Mouse (Mus musculus): Measurements from ENCODE around the gene Brat1. TPM values are rescaled to one million over a fixed set of nuclear protein-coding genes. Genes with fewer than 3 reads are reported as not detected.
A peak's percentile ranks its signal among the peaks of the same experiment; 100 is the strongest.

Gene Brat1
- 4.6 and 8.5 TPM in 2 replicates for polyA plus RNA-seq (2011; ENCODE audit: insufficient read depth, insufficient read length, low replicate concordance, missing spikeins)

DNA sequence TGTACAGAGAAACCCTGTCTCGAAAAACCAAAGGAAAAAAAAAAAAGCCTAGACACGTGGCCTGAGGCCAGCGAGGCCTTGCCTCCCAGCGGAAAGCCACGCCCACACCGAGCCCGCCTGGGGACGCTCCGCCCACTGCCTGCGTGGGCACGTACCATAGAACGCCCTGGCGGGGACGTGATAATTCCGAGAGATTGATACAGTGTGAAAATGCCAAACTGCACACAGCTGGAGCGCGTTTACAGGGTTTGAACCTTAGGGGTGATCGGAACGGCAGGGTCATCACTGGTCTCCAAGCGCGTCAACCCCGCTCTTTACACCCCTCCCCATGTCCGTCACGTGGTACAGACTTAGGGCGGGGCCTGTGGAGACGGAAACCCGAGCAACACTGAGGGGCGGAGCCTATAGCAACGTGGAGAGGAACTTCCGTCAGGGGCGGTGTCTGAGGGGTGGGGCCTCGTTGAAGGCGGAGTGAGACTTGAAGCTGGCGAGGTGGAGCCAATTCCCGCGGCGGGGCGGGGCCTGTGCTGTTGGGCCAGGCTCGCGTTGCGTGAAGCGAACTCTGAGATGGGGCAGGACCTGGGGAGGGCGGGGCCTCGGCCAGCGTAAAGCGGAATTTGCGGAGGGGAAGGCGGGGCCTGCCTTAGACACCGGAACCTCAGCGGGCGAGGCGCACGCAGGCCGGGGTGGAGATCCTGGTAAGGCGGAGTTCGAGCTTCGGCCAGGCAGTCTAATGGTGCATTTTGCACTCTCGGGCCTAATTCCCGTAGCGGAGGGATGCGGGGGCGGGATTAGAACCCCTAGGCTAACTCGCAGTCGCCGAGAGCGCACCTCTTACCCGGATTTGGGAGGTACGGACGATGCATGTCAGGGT, at the start of gene Brat1:
Brat1 (plus strand) TSS at position 634 of the 874 bp plus-strand sequence.
- peaks cover 3% of the 10 kb centered on the region; the same call in 1 of the 2 replicates for H3K4me1 ChIP-seq (ENCODE audit: control insufficient read depth, insufficient read depth, low read length)
- under 1% methylated on average over 69 of the region's 69 CpGs for WGBS
- H3K4me3 ChIP-seq (replicated peaks; ENCODE audit: control insufficient read depth, low read depth, low read length): peak within 1 kb of the TSS; percentile 90
- peak; percentile 96 for TF ChIP-seq POLR2A (IDR thresholded peaks at IDR 0.05; ENCODE audit: borderline replicate concordance, control insufficient read depth, low read depth, low read length)
- peak; percentile 14; the same call in 1 of the 2 replicates for TF ChIP-seq CTCF (IDR thresholded peaks at IDR 0.05; ENCODE audit: control insufficient read depth, insufficient read depth, low read length)
- peak within 1 kb of the TSS; percentile 90 for H3K27ac ChIP-seq (ENCODE audit: control insufficient read depth, insufficient read depth, low read depth, low read length, poor library complexity)

DNA sequence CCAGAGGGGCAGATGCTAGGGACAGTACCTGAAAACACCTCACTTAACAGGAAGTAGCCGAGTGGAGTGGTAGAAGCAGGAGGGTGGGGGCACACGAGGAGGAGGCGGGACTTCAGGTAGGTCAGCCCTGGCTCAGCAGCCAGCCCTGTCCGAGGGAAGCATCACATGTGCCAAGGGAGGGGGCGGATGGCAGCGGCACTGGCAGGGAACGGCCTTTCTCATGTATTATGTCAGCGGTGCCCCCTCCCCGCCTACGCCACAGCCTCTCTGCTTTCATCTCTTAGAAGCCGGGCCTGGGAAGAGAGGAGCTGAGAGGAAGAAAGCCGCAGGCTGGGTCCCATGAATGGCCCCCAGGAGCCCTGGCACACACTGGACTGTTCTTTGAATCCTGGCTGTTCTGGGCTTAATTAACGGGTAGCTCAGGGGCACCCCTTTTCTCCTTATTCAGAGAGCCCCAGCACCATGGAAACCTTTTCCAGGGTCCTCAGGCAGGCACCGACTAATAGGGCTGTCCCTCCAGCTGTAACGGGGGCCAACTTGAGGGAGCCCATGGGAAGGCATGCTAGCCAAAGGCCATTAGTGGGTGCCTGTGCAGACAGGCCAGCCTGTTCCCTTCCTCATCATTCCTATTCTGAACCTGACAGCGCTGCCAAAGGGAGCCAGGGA, 45.1 kb upstream of the Brat1 start:
- 70% methylated on average over 16 of the region's 16 CpGs for WGBS
- H3K4me3 ChIP-seq (replicated peaks; ENCODE audit: control insufficient read depth, low read depth, low read length): no peak overlapping the region
- H3K4me1 ChIP-seq (ENCODE audit: control insufficient read depth, insufficient read depth, low read length): peaks cover 8% of the 10 kb centered on the region
- TF ChIP-seq CTCF (IDR thresholded peaks at IDR 0.05; ENCODE audit: control insufficient read depth, insufficient read depth, low read length) (no peak), POLR2A (IDR thresholded peaks at IDR 0.05; ENCODE audit: borderline replicate concordance, control insufficient read depth, low read depth, low read length) (no peak)
- no peak overlapping the region for H3K27ac ChIP-seq (ENCODE audit: control insufficient read depth, insufficient read depth, low read depth, low read length, poor library complexity)

DNA sequence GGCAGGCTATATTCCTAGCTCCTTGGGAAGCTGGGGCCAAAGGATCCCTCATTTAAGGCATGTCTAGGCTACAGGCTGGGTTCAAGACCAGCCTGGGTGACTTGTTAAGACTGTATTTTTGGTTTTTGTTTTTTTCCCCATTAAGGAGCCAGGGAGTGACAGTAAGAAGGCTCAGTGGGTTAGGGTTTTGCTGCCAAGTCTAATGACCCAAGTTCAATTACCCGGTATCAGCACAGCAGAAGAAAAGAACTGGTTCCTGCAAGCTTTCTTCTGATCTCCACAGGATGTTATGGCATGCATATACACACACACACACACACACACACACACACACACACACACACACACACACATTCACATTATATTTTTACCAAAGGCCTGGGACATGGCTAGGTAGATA, 44.4 kb upstream of the Brat1 start:
- WGBS: 56% methylated on average over 1 of the region's 1 CpGs
- H3K4me1 ChIP-seq (ENCODE audit: control insufficient read depth, insufficient read depth, low read length): peaks cover 8% of the 10 kb centered on the region
- no peak for TF ChIP-seq POLR2A (IDR thresholded peaks at IDR 0.05; ENCODE audit: borderline replicate concordance, control insufficient read depth, low read depth, low read length)
- no peak for TF ChIP-seq CTCF (IDR thresholded peaks at IDR 0.05; ENCODE audit: control insufficient read depth, insufficient read depth, low read length)

DNA sequence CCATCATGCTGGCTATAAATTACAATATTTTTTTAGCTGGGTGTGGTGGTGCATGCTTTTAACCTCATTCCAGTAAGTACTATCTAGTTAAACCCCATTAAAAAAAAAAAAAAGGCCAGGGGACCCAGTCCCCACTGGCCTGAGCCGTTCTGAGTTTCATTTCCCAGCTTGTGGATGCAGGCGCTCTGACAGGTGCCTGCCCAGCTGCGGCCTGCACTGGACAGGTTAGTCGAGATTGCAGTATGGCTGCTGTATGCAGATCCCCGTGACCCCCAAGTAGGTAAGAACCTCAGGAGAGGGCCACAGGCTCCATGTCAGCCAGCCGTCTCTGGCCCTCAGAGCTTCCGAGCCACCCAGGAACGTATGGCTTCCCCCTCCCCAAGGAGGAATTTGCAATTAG, 43.4 kb upstream of the Brat1 start:
- TF ChIP-seq POLR2A (IDR thresholded peaks at IDR 0.05; ENCODE audit: borderline replicate concordance, control insufficient read depth, low read depth, low read length) (no peak), CTCF (IDR thresholded peaks at IDR 0.05; ENCODE audit: control insufficient read depth, insufficient read depth, low read length) (no peak)
- Histone ChIP-seq H3K4me1 (ENCODE audit: control insufficient read depth, insufficient read depth, low read length) (peaks cover 8% of the 10 kb centered on the region), H3K4me3 (replicated peaks; ENCODE audit: control insufficient read depth, low read depth, low read length) (no peak overlapping the region), H3K27ac (ENCODE audit: control insufficient read depth, insufficient read depth, low read depth, low read length, poor library complexity) (no peak overlapping the region)
- 71% methylated on average over 8 of the region's 8 CpGs for WGBS

More for the DNA sequence above, 44.4 kb upstream of the Brat1 start:
- H3K4me3 ChIP-seq (replicated peaks; ENCODE audit: control insufficient read depth, low read depth, low read length): no peak overlapping the region
- no peak overlapping the region for H3K27ac ChIP-seq (ENCODE audit: control insufficient read depth, insufficient read depth, low read depth, low read length, poor library complexity)

DNA sequence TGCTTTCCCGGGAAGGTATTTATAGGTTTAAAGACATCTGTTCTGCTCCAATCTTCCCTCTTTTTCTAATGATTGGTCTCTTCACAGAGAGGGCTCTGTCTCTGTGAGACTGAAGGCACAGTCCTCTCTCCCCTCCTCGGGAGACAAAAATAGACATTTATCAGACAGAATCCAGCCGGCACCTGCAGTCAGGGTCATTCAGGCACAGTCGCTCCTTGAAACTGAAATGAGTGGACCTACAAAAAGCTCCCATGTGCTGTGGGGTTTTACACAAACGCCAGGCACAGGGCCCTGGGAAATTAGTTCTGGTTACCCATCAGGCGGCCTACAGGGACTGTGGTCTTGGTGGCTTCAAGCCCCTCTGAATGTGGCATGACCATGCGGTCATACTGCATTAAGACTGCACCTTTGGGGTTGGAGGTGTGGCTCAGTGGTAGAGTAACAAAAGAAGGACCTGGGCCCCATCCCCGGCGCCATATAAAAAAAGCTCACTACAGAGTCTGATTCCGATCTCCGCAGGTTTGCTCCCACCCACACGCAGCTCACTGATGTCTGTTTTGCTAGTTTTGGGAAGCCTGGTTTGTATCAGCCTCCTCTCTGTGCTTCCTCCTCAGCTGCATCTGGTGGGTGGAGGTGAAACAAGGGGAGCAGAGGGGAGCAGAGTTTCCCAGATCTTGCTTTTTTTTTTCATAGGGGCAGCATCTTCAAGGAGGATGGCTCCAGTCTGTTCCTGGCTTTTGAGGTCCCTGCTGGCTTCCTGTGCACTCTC, 42.8 kb upstream of the Brat1 start:
- Histone ChIP-seq H3K27ac (ENCODE audit: control insufficient read depth, insufficient read depth, low read depth, low read length, poor library complexity) (peak overlapping the region; percentile 57), H3K4me3 (replicated peaks; ENCODE audit: control insufficient read depth, low read depth, low read length) (peak overlapping the region; percentile 19), H3K4me1 (ENCODE audit: control insufficient read depth, insufficient read depth, low read length) (peaks cover 8% of the 10 kb centered on the region)
- WGBS: 60% methylated on average over 12 of the region's 12 CpGs
- TF ChIP-seq POLR2A (IDR thresholded peaks at IDR 0.05; ENCODE audit: borderline replicate concordance, control insufficient read depth, low read depth, low read length) (no peak), CTCF (IDR thresholded peaks at IDR 0.05; ENCODE audit: control insufficient read depth, insufficient read depth, low read length) (no peak)

DNA sequence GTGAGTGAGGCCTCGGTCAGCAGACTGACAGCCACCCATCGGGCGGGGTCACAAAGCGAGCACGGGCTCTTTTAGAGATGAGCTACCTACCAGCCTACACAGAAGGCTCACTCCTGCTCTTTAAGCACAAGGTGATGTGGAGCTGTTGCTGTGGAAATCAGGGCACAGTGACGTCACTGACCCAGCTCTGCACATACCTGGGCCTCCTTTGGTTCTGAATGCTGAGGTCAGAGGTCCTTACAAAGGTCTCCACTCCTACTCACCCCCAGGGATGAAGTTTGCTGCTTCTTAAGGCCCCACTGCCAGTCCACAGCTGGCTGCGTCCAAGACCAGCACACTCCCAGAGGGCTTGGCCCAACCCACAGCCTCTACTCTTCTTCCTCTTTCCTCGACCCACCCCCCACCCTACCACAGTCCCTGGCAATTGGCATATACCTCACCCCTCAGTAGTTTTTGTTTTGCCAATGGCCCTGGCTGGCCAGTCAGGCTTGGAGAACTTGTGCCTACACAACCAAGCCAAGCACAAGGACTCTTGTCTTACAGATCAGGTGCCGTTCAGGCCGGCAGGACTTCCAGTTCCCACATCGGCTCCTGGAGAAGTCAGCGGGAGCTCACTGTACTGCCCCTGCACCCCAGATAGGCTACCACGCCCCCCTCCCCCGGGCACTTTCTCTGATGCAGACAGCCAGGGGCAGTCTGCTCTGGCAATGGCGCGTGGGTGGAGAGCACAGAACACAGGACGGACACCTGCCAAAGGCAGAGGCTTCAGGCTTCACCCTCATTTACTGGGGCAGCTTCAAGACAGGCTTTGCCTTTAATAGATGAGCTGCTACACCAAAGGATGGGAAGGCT, 41.8 kb upstream of the Brat1 start:
- Histone ChIP-seq H3K4me1 (ENCODE audit: control insufficient read depth, insufficient read depth, low read length) (peaks cover 8% of the 10 kb centered on the region), H3K27ac (ENCODE audit: control insufficient read depth, insufficient read depth, low read depth, low read length, poor library complexity) (peak overlapping the region; percentile 76), H3K4me3 (replicated peaks; ENCODE audit: control insufficient read depth, low read depth, low read length) (peak overlapping the region; percentile 19)
- TF ChIP-seq POLR2A (IDR thresholded peaks at IDR 0.05; ENCODE audit: borderline replicate concordance, control insufficient read depth, low read depth, low read length) (no peak), CTCF (IDR thresholded peaks at IDR 0.05; ENCODE audit: control insufficient read depth, insufficient read depth, low read length) (no peak)
- WGBS: 29% methylated on average over 17 of the region's 17 CpGs

DNA sequence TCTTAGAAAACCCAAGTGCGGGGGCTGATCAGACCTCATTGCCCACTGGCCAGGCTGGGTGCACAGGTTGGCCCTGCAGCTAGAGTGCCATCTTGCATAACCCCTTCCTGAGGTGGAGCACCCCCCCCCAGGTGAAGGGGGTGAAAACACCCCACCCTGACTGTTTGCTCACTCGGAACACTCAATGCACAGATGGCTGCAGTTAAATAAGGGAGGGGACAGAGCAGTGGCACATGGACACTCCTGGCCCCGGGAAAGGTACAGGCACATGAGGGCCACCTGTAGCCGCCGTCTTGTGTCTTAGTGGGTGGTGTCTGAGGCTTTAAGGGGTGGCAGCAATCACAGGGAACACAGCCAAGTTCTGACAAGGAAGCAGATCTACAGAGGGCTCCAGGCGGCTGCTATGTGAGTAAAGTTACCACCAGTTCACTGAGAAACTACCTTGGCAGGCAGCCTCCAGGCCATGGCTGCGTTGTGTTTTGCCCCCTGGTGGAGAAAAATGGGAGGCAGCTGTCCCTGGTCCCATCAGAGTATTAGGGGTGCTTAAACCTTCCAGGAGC, 41.1 kb upstream of the Brat1 start:
- peak overlapping the region; percentile 76 for H3K27ac ChIP-seq (ENCODE audit: control insufficient read depth, insufficient read depth, low read depth, low read length, poor library complexity)
- 14% methylated on average over 7 of the region's 7 CpGs for whole genome bisulfite sequencing
- no peak overlapping the region for H3K4me3 ChIP-seq (replicated peaks; ENCODE audit: control insufficient read depth, low read depth, low read length)
- peak; percentile 77 for TF ChIP-seq CTCF (IDR thresholded peaks at IDR 0.05; ENCODE audit: control insufficient read depth, insufficient read depth, low read length)
- TF ChIP-seq POLR2A (IDR thresholded peaks at IDR 0.05; ENCODE audit: borderline replicate concordance, control insufficient read depth, low read depth, low read length): no peak
- peaks cover 8% of the 10 kb centered on the region for H3K4me1 ChIP-seq (ENCODE audit: control insufficient read depth, insufficient read depth, low read length)

All from bone marrow, adult 2 months (tissue).